Mouse (Mus musculus) layer of hippocampus, postnatal 36 days (tissue): ENCODE results near the gene Prss57. TPM values are rescaled to one million over a fixed set of nuclear protein-coding genes. Genes with fewer than 3 reads are reported as not detected.

Experiments used
- DNase-seq, 2 experiments: peaks; one replicate each; pipeline ENCODE4 v3.0.0; 2022
- total RNA-seq, 2 experiments: library from RNA; stranded (reverse); gene quantifications; 2 replicates each; pipeline ENCODE4 v1.2.3; 2021

Prss57 gene
- total RNA-seq, 2 experiments from 2014 or later, result 0.47 to 0.73 TPM

- DNase-seq, result no peak
Measured at GRCm38 (mm10) chr10:79806972-79807371, 16.2 kb upstream of the Prss57 start.

- DNase-seq, result no peak
Measured at GRCm38 (mm10) chr10:79806331-79806730, 15.6 kb upstream of the Prss57 start.

GRCm38 (mm10) chr10:79805636-79806035 lies 14.9 kb upstream of the Prss57 start:
- no peak for DNase-seq

GRCm38 (mm10) chr10:79803716-79804323 lies 13.1 kb upstream of the Prss57 start:
- DNase-seq, result peak; percentile 93

GRCm38 (mm10) chr10:79802331-79802971 lies 11.7 kb upstream of the Prss57 start:
- DNase-seq, result no peak

GRCm38 (mm10) chr10:79801837-79802236 lies 11.1 kb upstream of the Prss57 start:
- no peak for DNase-seq

GRCm38 (mm10) chr10:79800508-79800907 lies 9.7 kb upstream of the Prss57 start:
- no peak for DNase-seq

GRCm38 (mm10) chr10:79798289-79798928 lies 7.6 kb upstream of the Prss57 start:
- no peak for DNase-seq

- DNase-seq, result no peak
Measured at GRCm38 (mm10) chr10:79797326-79797725, 6.6 kb upstream of the Prss57 start.

GRCm38 (mm10) chr10:79795905-79796304 lies 5.1 kb upstream of the Prss57 start:
- DNase-seq, result no peak

GRCm38 (mm10) chr10:79794491-79794931 lies 3.8 kb upstream of the Prss57 start:
- DNase-seq, result peak in 1 of 2 experiments; percentile 46

- peak; percentile 57 to 76 for DNase-seq
Measured at GRCm38 (mm10) chr10:79793738-79794490, 3.2 kb upstream of the Prss57 start.

GRCm38 (mm10) chr10:79793051-79793737 lies 2.4 kb upstream of the Prss57 start, which contains the start of gene Palm:
Palm (plus strand) TSS chr10:79793572.
- DNase-seq, result peak; percentile 78 to 84

- no peak for DNase-seq
Measured at GRCm38 (mm10) chr10:79792339-79793040, 1.7 kb upstream of the Prss57 start.

GRCm38 (mm10) chr10:79789581-79789980 lies 1.2 kb downstream of the Prss57 start:
- no peak for DNase-seq

- peak in 1 of 2 experiments; percentile 68 for DNase-seq
Measured at GRCm38 (mm10) chr10:79788386-79789158, 2.2 kb downstream of the Prss57 start.

- DNase-seq, result no peak
Measured at GRCm38 (mm10) chr10:79783920-79784800, 6.6 kb downstream of the Prss57 start.

GRCm38 (mm10) chr10:79783050-79783449 lies 7.7 kb downstream of the Prss57 start:
- DNase-seq, result no peak

GRCm38 (mm10) chr10:79781956-79782355 lies 8.8 kb downstream of the Prss57 start:
- DNase-seq, result no peak

- DNase-seq, result no peak
Measured at GRCm38 (mm10) chr10:79781139-79781538, 9.6 kb downstream of the Prss57 start.
